Mouse (Mus musculus) fat pad, adult 2 months (tissue): ENCODE measurements around the gene Mrpl23.

ENCODE experiments used
- DNase-seq: peaks from one replicate; pipeline ENCODE4 v3.0.0-alpha.2; 2011; ENCODE audit warnings: low read depth, low spot score; ENCODE audit errors: extremely low read depth

Gene Mrpl23

GRCm38 (mm10) chr7:142532671-142533058 is at the start of gene Mrpl23:
Mrpl23 (plus strand) TSS chr7:142532686.
- DNase-seq = no peak

DNA sequence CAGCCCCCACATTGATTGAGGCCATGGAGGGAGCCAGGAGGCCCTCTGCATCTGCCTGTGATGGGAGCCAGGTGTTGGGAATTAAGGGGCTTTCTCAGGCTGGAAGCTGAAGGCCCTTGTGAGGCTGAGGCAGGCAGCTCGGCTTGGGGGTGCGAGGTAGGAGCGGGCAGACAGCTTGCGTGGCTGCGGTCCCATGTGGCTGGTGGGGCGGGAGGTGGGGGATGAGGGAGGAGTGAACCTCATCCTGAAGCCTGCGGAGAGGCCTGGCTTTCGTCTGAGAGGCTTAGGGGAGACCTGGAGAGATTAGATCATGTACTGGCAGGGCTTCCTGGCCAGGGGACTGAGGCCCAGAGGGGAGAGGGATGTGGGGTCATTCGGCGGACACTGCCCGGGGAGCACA is 49.4 kb upstream of the Mrpl23 start:
- DNase-seq = no peak

DNA sequence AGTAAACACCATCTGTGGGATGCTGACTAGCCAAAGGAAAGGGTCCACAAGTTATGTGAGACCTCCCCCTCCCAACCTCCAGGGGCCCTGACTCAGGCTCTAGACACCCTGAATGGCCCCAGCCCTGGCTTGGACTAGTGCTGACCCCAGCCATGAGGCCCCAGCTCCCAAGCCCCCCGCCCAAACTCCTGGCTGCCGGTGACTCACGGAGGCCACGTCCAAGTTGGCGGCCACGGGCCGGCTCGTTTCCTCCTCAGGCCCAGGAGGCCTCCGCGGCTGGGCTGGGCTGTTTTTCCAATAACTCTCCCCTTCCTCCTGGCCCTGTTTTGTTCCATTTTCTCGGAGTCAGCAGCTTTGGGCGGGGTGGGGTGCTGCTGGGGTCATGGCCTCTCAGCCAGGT is 47.7 kb upstream of the Mrpl23 start:
- DNase-seq = no peak

- no peak for DNase-seq
Measured at GRCm38 (mm10) chr7:142486751-142487162, 45.7 kb upstream of the Mrpl23 start.

DNA sequence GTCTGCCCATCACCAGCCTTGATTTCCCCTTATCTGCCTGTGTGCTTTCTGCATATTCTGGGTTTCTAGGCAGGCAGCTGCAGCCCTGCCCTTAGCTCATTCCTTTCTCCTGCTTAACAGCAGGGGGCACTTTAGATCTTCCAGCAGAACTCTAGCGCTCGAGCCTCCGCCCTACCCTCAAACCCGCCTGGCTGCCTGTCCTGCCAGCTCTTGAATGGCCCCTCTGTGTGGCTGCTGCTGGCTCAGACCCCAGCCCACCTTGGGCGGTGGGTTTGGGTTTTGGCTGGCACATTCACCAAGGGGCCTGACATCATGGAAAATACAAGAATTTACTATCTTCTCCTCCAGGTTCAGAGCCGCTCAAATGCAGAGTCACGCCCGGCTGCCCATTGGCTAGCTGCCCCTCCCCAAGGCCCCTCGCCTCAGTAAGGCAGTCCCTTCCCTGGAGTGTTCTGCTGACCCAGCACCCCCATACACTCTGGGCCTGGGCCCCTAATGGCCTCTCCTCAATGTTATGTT is 45.1 kb upstream of the Mrpl23 start:
- no peak for DNase-seq

- DNase-seq = no peak
Measured at GRCm38 (mm10) chr7:142488053-142488452, 44.4 kb upstream of the Mrpl23 start.

DNA sequence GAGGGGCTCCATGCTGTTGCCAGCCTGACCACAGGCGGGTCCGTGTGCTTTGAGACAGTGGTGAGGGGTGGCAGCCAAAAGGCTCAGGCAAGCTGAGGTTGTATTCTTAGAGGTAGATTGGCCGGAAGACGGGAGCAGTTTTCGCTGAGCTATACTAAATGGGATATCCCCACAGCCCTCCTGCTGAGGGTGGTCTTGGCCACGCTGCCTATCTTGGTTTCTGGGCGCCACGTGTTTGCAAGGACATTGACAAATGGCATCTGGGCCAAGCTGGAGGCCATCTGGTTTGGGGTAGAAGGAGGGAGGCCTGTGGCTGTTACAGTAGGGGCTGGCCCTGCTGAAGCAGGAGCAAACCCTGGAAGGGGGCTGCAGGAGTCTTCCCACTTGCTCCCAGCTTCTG is 39.0 kb upstream of the Mrpl23 start:
- no peak for DNase-seq

DNA sequence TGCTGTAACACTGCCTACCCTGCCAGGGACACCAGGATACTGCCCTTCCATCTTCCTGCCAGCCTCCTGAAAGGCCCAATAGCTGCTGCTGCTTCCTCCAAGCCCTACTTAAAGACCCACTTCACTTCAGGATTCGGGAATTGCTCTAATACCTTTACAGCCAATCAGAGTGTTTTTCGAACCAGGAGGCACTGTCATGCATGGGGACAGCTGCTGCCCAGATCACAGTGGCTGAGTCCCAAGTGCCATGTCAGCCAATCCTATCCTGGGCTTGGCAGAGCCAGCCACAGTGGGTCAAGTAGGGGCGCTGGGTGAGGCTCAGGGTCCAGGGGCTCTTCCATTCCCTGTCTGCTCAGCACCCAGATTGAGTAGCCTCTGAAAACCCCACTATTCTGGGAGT is 36.3 kb upstream of the Mrpl23 start:
- DNase-seq = no peak

DNA sequence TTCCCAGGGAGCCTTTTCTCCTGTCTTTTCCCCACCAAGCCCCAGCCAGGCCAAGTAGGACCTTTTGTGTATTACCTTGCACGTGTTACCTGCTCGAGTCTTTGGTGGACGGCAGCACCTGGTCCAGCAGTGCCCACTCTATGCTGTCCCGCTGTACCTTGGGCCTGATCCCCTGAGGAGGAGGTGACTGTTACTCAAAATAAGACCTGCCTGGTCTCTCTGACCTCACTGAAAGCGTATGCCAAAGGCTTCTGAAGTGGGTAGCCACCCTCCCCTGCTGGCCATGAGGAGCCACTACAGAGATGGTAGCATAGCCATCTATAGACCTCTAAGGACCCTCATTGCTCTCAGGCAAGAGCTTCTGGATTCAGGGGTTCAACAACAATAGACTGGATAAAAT is 35.7 kb upstream of the Mrpl23 start:
- DNase-seq = no peak

GRCm38 (mm10) chr7:142497775-142498174 is 34.7 kb upstream of the Mrpl23 start:
- DNase-seq = no peak

DNA sequence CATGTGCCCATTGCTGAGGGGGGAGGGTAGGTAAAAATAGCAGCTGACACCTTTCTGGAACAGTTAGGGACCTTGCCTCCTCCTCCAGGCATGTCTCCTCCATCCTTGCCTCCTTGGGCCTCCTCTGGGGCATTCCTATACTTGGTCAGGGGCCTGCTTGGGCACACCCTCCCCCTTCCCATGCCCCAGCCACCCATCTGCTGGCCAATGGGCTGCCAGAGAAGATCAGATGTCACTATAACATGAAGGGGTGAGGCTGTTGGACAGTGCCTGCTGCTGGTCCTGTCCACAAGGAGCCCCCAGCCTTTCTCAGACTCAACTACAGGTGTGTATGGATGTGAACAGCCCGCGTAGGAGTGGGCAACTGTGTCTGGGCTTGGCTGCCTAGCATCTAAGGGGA is 33.9 kb upstream of the Mrpl23 start, which contains the start of gene Tnnt3:
TSS of gene Tnnt3 (plus strand) at position 262 of the 400 bp plus-strand sequence.
- no peak for DNase-seq

DNA sequence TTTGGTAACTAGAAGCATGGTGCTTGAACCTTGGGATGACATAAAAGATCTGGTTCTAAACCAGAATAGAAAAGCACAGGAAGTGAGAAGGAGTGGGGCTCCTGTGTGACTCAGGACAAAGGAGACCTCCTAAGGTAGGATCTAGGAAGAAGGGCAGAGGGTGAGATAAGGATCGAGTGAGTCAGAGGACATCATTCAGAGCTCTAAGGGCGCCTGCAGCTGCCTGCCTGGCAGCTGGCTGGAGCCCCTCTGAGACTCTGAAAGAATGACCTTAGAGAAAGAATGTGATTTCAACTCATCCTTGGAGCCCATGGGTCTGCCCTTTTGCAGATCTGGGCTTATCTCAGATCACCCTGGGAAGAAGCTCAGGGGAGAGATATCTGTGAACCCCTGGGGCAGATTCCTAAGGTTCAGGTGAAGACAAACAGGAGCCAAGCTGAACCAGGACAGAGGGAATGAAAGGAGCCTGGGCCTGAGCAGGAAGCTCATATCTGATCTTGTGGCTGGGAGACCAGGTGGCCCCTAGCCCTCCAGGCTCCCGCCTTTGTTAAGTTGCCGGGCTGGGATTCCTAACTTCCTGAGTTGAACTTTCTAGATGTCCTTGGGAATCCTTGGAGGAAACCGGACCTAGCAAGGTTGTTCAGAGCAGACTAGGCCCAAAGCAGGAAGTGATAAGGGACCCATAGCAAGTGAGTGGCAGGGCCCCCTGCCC is 33.3 kb upstream of the Mrpl23 start:
- DNase-seq = no peak

DNA sequence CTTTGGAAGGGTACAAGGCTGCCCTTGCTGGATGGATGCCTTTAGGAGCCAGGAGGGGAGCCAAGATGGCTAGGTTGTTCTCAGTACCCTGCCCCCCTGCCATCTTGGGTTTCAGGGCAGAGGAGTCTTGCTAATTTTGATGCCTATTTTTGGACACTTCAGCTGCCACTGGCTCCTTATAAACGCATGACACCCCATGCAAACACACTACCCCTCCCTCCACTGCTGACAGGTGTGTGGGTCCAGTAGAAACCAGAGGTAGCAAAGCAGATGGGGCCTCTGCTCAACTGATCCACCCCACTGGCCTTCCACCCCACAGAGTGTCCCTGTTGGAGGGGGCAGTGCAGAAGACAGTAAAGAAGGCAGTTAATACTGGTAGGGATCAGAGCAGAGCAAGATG is 32.5 kb upstream of the Mrpl23 start:
- no peak for DNase-seq

GRCm38 (mm10) chr7:142503206-142503605 is 29.3 kb upstream of the Mrpl23 start:
- no peak for DNase-seq

GRCm38 (mm10) chr7:142505942-142506341 is 26.5 kb upstream of the Mrpl23 start:
- DNase-seq = no peak

DNA sequence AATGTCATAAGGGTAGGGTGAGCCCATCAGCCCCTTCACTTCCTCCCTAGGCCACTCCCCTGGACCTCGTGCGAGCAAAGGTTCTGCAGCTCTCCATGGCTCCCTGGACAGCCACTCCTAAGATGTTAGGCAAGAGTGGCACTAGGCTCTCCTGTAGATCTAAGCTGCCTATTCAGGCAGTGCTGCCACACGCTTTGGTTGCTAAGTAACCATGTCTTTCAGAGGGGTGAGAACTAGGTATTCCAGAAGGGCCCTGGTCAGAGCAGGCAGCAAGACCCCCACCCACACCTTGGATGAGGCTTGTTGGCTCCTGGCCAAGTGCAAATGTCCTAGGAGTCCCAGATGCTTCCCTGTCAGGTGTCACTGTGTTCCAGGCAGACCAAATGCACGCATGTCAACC is 26.0 kb upstream of the Mrpl23 start:
- no peak for DNase-seq

DNA sequence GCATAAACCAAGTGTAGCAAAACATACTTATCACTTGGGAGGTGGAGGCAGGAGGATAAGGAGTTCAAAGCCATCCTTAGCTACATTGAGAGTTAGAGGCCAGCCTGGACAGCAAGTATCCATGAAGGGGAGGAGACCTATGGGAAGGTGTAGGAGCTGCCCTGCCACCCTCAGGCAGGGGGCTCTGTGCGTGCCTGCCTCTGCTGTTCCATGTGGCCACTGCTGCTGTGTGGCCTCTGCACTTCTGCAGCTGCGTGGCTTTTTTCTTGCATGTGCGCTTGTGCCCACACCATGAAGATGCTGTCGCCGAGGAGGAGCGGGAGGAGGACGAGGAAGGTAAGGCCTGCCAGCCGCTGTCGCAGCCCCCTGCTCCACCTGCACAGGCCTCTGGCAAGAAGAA is 25.0 kb upstream of the Mrpl23 start:
- no peak for DNase-seq

- DNase-seq = peak; percentile 47
Measured at GRCm38 (mm10) chr7:142509518-142509917, 23.0 kb upstream of the Mrpl23 start.

DNA sequence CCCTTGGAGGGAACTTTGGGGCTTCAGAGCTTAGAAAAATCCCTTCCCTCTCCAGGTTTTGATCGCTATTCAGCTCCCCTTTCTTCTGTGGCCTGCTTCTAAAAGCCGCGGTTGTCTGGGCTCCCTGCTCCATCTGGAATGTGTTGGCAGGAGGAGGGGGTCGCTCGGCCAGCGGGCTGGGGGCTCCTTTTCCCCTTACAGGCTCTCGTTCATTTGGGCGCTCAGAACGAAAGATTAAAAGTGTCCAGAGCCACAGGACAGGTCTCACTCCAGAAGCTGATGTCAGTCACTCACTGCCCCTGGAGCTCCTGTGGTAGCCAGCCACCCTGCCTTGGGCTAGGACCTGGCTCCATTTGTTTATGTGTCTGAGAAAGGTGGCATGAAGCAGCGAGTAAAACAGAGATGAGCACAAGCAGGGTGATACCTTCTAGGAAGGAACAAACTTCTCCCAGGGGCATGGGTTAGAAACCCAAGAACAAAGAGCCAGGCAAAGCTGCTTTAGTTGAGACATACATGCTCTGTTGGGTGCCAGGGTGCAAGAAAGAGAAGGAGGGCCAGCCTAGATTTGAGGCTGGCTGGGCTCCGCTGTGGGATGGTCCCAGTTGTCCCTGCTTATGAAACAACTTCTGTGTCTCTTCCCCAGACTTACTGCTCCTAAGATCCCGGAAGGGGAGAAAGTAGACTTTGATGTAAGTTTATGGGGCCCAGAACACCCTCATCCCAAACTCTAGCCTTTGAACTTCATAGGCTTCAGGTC is 22.3 kb upstream of the Mrpl23 start:
- DNase-seq = no peak

GRCm38 (mm10) chr7:142514048-142514447 is 18.4 kb upstream of the Mrpl23 start:
- no peak for DNase-seq

GRCm38 (mm10) chr7:142516221-142516978 is 16.1 kb upstream of the Mrpl23 start:
- no peak for DNase-seq

DNA sequence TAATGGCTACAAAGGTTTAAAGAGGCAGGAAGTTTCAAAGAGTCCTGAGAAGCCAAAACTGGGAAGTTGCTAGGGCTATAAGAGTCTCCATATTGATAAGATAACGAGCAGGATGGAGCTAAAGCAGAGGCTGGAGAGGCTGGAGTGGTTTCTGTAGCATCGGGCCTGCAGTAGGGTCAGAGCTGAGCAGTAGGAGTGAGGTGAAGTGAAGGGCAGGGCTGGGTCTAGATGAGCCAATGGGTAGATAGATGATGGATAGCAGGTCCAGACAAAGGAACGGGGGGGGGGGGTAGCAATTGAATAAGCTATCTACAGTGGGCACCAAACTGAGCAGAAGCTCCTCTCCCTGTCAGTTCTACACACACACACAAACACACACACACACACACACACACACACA is 15.0 kb upstream of the Mrpl23 start:
- DNase-seq = no peak
